Mouse (Mus musculus) kidney, adult 11 months (tissue): ENCODE results near the gene Cyp2ab1.
"Not testable (repeated sequence)": the region's sequence is repeated elsewhere in the genome, so short reads cannot be mapped to it uniquely, and the experiment has no call there.

Source experiments
- DNase-seq: peaks from one replicate; pipeline ENCODE4 v3.0.0; 2022

Gene Cyp2ab1

DNA sequence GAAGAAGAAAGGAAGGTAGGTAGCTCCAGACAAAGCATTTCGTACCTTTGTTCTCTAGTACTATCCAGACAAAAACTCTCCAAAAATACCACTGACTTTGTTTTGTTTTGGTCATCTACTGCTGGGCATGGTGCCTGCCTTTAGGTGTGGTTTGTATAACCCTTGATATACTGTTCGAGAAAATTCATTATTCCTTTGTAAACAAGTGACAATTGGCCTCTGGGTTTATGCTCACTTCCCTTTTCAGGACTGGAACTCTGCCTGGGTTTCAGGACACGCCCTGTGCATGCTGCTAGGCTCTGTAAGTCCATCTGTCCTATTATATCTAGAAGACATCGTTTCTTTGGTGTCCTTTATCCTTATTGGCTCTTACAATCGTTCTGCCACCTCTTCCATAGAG lies at the start of gene Cyp2ab1:
Gene Cyp2ab1 (minus strand): TSS at position 119 of the 400 bp plus-strand sequence.
- no peak for DNase-seq

- DNase-seq, result no peak
Measured at GRCm38 (mm10) chr16:20371731-20372130, 46.5 kb upstream of the Cyp2ab1 start.

- DNase-seq, result no peak
Measured at GRCm38 (mm10) chr16:20368221-20368620, 43.0 kb upstream of the Cyp2ab1 start.

DNA sequence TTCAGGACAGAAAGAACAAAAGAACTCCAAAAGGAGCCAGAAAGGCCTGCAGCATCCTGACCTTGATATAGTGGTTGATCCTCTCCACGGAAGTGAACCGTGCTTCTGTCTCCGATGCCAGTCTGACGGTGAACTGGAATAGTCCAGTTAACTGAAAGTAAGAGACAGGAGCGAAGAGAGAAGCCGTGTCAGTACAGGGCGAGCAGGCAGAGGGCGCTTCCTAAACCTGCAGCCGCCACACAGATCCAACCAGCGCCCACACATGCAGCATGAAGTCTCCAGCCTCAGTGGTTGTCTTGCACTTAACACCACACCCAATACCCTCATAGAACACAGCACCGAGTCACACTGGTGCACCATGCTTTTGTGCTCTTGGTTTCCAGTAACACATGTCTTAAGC lies 36.9 kb upstream of the Cyp2ab1 start:
- no peak for DNase-seq

GRCm38 (mm10) chr16:20361496-20361895 lies 36.3 kb upstream of the Cyp2ab1 start:
- DNase-seq, result not testable (repeated sequence)

GRCm38 (mm10) chr16:20359643-20360295 lies 34.6 kb upstream of the Cyp2ab1 start:
- DNase-seq, result no peak

- DNase-seq, result no peak
Measured at GRCm38 (mm10) chr16:20357837-20358236, 32.6 kb upstream of the Cyp2ab1 start.

DNA sequence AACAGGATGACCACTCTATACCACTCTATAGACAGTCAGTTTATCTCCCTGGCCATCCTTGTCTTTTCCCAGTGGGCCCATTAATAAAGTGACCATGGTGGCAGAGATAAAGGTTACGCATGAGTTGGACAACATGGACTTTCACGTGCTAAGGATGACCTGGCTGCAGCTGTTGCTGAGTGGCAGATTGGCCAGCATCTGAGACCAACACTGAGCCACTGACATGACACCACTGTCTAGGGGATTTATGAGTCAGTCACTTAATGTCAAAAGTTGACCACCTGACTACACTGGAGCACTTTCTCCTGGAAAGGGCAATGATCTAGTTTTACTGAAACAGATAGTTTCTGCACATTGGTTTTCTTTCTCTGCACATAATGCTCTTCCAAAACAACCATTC lies 29.6 kb upstream of the Cyp2ab1 start:
- DNase-seq, result no peak

- DNase-seq, result no peak
Measured at GRCm38 (mm10) chr16:20354011-20354410, 28.8 kb upstream of the Cyp2ab1 start.

DNA sequence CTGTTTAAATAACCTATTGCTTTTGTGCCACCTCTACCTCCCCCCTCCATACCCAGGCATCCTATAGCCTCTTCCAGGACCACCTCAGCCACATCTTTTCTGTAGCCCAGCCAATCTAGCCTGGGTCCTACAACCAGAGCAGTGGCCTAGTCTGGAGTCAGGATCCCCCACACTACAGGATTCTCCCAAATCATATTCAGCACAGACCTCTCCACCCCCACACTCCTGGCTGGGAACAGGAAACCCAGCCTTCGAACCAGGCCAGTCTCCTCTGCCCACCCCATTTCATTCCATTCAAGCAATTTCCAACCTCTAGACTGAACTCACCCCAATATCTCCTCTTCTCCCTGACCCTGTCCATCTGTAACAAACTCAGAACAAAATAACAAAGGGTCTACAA lies 20.3 kb upstream of the Cyp2ab1 start:
- DNase-seq, result no peak

DNA sequence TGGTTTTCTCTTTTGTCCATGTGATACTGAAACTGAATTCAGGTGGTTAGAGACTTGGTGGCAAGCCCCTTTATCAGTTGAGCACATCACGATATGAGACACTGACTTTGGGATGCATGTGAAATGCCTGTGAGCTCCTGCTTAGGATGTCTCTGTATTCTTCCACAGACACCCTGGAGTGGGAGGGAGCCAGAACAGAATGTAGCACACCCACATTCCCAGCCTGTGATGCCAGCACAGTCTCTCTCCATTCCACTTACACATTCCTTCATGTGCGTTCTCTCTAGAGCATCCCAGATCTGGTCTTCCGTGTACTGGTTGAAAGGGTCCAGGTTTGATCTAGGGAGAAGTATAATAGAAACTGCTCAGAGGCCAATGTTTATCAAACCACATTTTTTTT lies 13.4 kb upstream of the Cyp2ab1 start:
- DNase-seq, result no peak

DNA sequence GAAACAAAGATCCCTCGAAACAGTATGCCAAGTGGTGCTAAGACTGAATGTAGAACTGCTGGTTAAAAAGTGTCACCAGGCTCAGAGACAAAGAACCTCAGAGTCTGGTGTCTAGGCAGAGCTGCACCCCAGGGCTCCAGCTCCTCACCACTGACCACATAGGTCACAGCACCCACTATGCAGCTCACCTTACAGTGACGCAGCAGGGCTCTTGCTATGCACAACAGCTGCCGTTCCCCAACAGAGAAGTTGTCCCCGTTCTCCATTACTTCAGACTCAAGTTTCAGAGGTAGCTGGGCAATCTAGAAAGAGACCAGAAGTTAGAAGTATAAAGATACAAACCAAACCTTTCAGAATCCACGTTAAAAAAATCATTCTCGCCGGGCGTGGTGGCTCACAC lies 9.7 kb upstream of the Cyp2ab1 start:
- no peak for DNase-seq

- no peak for DNase-seq
Measured at GRCm38 (mm10) chr16:20328306-20328705, 3.1 kb upstream of the Cyp2ab1 start.

GRCm38 (mm10) chr16:20323907-20324306 lies 1.3 kb downstream of the Cyp2ab1 start:
- no peak for DNase-seq

DNA sequence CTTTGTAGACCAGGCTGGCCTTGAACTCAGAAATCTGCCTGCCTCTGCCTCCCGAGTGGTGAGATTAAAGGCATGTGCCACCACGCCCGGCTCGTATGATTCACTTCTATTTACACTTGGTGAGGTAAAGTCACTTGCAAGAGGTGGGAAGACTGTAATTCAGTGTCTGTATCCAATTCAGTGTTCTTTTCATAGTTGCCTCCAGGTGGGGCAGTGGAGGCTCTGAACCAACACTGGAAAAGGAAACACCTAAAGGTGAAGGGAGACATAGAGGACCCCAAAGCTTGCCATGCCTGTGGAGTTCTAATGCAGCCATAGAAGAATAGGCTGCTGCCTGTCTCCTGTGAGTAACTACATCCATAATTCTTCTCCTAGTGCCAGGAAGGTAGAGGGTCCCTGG lies 2.9 kb downstream of the Cyp2ab1 start:
- no peak for DNase-seq

DNA sequence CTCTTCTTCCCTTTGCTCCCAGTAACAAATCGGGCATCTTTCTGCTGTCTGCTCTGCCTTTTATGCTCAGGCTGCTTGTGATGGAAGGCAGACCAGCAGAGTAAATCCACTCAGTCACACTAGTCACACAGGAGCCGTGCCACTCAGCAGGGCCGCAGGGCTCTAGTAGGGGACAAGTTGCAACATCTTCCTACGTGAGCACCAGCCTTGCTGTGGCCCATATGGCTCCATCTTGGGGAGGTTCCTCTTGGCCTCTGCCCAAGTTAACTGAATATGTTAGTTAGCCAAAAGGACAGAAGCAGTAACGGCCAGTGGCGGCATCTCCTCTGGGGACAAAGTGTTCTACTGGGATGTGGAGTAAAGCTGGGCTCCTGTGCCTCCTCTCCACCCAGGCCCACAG lies 8.4 kb downstream of the Cyp2ab1 start:
- DNase-seq, result no peak

DNA sequence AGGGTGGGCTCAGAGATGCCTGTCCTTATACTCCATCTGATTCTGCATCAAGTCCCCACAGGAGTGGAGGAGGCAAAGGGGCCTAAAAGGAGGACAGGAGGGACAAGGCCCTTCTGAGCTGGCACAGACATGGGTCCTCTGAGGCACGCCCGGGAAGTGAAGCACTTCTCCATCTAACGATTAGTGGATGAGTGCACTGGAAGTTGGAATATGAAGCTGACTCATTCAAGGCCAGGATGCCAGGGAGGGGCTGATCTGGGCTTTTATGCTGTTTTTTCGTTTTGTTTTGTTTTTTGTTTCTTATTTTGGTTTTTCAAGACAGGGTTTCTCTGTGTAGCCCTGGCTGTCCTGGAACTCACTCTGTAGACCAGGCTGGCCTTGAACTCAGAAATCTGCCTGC lies 9.9 kb downstream of the Cyp2ab1 start:
- no peak for DNase-seq

GRCm38 (mm10) chr16:20312272-20312671 lies 12.9 kb downstream of the Cyp2ab1 start:
- DNase-seq, result no peak

- DNase-seq, result peak; percentile 61
Measured at GRCm38 (mm10) chr16:20301770-20302649, 23.2 kb downstream of the Cyp2ab1 start, which contains the start of gene Parl. Gene Parl, minus strand, starts transcription at chr16:20302387.

GRCm38 (mm10) chr16:20300076-20300475 lies 25.1 kb downstream of the Cyp2ab1 start:
- no peak for DNase-seq

DNA sequence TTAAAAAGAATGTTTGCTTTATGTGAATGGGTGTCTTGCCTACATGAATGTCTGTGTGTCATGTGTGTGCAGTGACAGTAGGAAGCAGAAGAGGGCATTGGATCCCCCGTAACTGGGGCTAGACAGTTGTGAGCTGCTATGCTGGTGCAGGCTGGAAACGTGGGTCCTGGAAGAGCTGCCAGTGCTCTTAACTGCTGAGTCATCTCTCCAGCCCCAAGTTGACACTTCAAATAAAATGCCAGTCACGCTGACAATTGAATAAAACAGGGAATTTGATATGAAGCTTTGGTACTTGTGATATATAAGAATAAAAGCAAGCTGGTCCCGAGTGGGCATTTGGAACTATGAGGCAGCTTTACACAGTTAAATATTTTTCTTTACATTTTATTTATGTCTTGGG lies 45.0 kb downstream of the Cyp2ab1 start:
- no peak for DNase-seq

DNA sequence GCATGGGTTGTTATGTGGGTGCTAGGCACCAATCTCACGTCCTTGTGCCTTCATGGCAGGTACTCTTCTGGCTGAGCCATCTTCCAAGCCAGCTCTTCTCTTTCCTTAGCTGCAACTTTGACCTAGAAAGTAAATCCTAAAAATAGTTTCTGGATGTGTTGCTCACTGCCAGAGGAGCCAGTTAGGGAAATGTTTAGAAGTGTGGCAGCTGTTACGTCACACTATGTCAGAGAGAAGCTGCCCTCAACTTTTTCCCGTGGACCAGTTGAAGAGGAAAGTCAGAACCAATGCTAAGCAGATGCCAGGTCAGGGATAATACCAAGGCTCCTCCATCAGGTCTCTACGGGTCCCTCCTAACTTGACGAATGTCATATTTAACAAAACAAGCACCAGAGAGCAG lies 45.8 kb downstream of the Cyp2ab1 start:
- DNase-seq, result no peak

DNA sequence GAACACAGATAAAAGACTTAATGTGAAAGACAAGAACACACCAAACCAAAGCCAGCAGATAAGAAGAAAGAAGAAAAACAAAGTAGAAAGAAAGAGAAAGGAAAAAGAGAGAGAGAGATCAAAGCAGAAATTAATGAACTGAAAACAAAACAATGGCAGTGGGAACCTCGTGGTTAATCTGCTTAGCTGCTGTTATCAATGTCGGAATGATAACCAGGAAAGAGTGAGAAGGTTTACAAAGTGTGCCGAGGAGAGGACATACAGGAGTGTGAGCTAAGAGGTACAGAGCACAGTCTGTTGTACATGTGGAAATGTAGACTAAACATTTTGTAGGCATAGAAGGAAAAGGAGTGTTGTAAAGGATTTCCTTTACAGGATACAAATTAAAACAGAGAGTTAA lies 52.2 kb downstream of the Cyp2ab1 start:
- DNase-seq, result no peak

DNA sequence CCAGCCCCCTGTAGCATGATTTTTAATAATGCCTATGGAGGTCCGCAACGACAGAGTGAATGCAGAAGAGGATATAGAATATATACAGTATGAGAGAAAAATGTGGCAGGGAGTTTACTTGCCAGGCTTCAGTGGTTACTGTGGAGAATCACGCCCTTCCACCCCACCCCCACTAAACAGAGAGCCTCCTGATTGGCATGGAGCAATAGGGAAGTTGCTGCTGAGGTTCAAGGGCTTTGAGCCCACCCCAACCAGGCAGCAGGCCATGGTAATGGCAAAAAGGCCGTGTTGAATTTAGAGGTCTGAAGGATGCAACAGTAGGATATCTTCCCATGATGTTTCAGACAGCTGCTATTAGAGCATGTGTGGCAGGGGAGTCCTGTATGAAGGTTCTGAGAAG lies 53.9 kb downstream of the Cyp2ab1 start:
- no peak for DNase-seq
